Mouse (Mus musculus) neural tube, embryonic 11.5 days (tissue): ENCODE data around the gene Duxbl1. TPM values are rescaled to one million over a fixed set of nuclear protein-coding genes. Genes with fewer than 3 reads are reported as not detected.
"Not testable (repeated sequence)": the region's sequence is repeated elsewhere in the genome, so short reads cannot be mapped to it uniquely, and the experiment has no call there.

Experiments used
- ATAC-seq: fragments of 200-750 bp; cut with Nextera tagmentation; 2 replicates; pipeline ENCODE4 v1.8.0; 2017; ENCODE audit warnings: moderate number of reproducible peaks, mild to moderate bottlenecking, moderate TSS enrichment, moderate library complexity; ENCODE audit not compliant: insufficient read depth, low FRiP score, low TSS enrichment
- DNase-seq: peaks from one replicate; pipeline ENCODE4 v3.0.0-alpha.2; 2015; ENCODE audit warnings: low spot score
- H3K27ac ChIP-seq: fragments of 300-500 bp; sonication (generic); 2 replicates; pipeline ENCODE4 v1.5.1; 2014; ENCODE audit warnings: low read depth, mild to moderate bottlenecking, low read length
- H3K27me3 ChIP-seq: fragments of 300-500 bp; sonication (generic); 2 replicates; pipeline ENCODE4 v1.6.1; 2014; ENCODE audit warnings: mild to moderate bottlenecking, low read length, mixed read lengths; ENCODE audit not compliant: control insufficient read depth, insufficient read depth
- H3K36me3 ChIP-seq: fragments of 300-500 bp; sonication (generic); 2 replicates; pipeline ENCODE4 v1.6.1; 2014; ENCODE audit warnings: mild to moderate bottlenecking, low read length, moderate library complexity, mixed read lengths; ENCODE audit not compliant: control insufficient read depth, insufficient read depth
- H3K4me1 ChIP-seq: fragments of 300-500 bp; sonication (generic); 2 replicates; pipeline ENCODE4 v1.6.1; 2014; ENCODE audit warnings: low read length, mixed read lengths; ENCODE audit not compliant: control insufficient read depth, insufficient read depth
- H3K4me2 ChIP-seq: fragments of 300-500 bp; sonication (generic); 2 replicates; pipeline ENCODE4 v1.6.1; 2014; ENCODE audit warnings: low read depth, mild to moderate bottlenecking, moderate library complexity
- H3K4me3 ChIP-seq: fragments of 300-500 bp; sonication (generic); 2 replicates; pipeline ENCODE4 v1.5.1; 2014; ENCODE audit warnings: low read depth, low read length
- H3K9ac ChIP-seq: fragments of 300-500 bp; sonication (generic); 2 replicates; pipeline ENCODE4 v1.6.1; 2014; ENCODE audit warnings: mild to moderate bottlenecking, low read length
- H3K9me3 ChIP-seq: fragments of 300-500 bp; sonication (generic); 2 replicates; pipeline ENCODE4 v1.6.1; 2016; ENCODE audit warnings: low read length; ENCODE audit not compliant: control insufficient read depth
- WGBS: fragments of 180-500 bp; shearing (Covaris S2); extraction: QIAGEN DNeasy Blood & Tissue Kit; methylation state at CpG from one replicate; pipeline ENCODE4 v1.1.7; 2014; 5-methylcytosine and 5-hydroxymethylcytosine counted together
- polyA plus RNA-seq: library from polyadenylated mRNA; unstranded; fragments of >200 nt; fragmentation: Nextera tagmentation; extraction: Ambion mirVana; gene quantifications from 2 replicates; pipeline ENCODE4 v1.2.1, GENCODE M21; 2014

The Duxbl1 gene
- polyA plus RNA-seq, 1 experiment from 2014 or later = 3.8 TPM

DNA sequence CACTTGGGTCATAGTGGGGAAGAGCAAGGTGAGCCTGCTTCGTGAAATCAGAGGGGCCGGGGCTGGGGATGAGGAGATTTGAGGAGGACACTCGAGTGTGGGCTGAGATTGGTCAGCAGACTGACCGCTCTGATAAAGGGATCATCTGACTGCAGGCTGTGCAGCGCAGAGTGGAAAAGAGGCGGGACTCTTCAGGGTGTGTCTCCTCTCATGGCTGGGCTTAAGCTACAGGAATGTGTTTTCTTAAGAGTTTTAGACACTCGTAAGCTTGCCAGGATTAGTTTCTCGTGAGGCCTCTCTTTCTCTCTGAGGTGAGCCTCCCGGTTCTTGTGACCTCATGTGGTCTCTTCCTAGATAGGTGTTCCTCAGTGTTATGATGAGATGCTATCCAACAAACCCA, 43.2 kb downstream of the Duxbl1 start:
- not testable (repeated sequence) for ATAC-seq, H3K4me2 ChIP-seq, DNase-seq, H3K4me3 ChIP-seq, H3K9ac ChIP-seq, H3K9me3 ChIP-seq, H3K27ac ChIP-seq, H3K4me1 ChIP-seq, H3K27me3 ChIP-seq, H3K36me3 ChIP-seq
- no CpG with 5 or more reads among the region's 9 CpGs for WGBS

GRCm38 (mm10) chr14:26022831-26023230, 44.5 kb downstream of the Duxbl1 start:
- not testable (repeated sequence) for H3K36me3 ChIP-seq, H3K4me3 ChIP-seq, H3K4me1 ChIP-seq

GRCm38 (mm10) chr14:26025653-26026052, 47.3 kb downstream of the Duxbl1 start:
- not testable (repeated sequence) for H3K4me2 ChIP-seq, H3K4me1 ChIP-seq, H3K9me3 ChIP-seq, H3K27ac ChIP-seq, ATAC-seq, DNase-seq, H3K36me3 ChIP-seq, H3K4me3 ChIP-seq, H3K27me3 ChIP-seq, H3K9ac ChIP-seq
- WGBS = no CpG with 5 or more reads among the region's 12 CpGs

More at GRCm38 (mm10) chr14:26022831-26023230, 44.5 kb downstream of the Duxbl1 start:
- not testable (repeated sequence) for H3K9ac ChIP-seq, H3K4me2 ChIP-seq, ATAC-seq, H3K27ac ChIP-seq, H3K27me3 ChIP-seq, DNase-seq, H3K9me3 ChIP-seq
- WGBS = no CpG with 5 or more reads among the region's 6 CpGs

GRCm38 (mm10) chr14:26034364-26034763, 56.0 kb downstream of the Duxbl1 start:
- not testable (repeated sequence) for H3K27me3 ChIP-seq, H3K4me3 ChIP-seq, H3K4me1 ChIP-seq, H3K27ac ChIP-seq, H3K9me3 ChIP-seq, H3K9ac ChIP-seq, ATAC-seq, H3K4me2 ChIP-seq, DNase-seq, H3K36me3 ChIP-seq
- WGBS = no CpG with 5 or more reads among the region's 3 CpGs

DNA sequence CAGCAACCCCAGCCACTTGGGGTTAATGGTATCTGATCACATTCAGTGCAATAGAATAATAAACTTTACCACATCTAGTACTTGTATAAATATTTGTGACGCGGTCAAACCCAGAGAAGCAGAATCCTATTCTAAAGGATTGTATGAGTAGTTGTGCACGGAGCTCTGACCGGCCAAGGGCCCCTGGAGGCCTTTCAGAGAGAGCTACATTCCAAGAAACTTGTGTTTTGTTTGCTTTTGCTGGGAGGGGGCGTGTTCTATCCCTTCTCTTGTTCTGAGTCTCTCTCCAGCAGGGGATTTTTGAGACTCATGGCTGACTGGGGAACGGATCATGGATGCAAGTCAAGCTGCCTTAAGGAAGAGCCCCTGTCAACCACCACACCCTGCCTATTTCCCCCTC, 57.1 kb downstream of the Duxbl1 start:
- not testable (repeated sequence) for ATAC-seq, H3K9ac ChIP-seq, H3K36me3 ChIP-seq, H3K9me3 ChIP-seq, DNase-seq, H3K4me3 ChIP-seq, H3K4me2 ChIP-seq, H3K27ac ChIP-seq, H3K4me1 ChIP-seq, H3K27me3 ChIP-seq
- no CpG with 5 or more reads among the region's 6 CpGs for WGBS

Other genes with a start within 250 kb of the Duxbl1 start
- 22.3 and 22.6 TPM in 2 replicates for gene Zcchc24, start 209.5 kb upstream of the Duxbl1 start, polyA plus RNA-seq
- gene Anxa11, start 136.4 kb upstream of the Duxbl1 start, polyA plus RNA-seq = 3.5 and 4.2 TPM in 2 replicates
- gene Plac9a, start 75.5 kb upstream of the Duxbl1 start, polyA plus RNA-seq = not detected in 2 replicates
- gene Tmem254a, start 50.9 kb upstream of the Duxbl1 start, polyA plus RNA-seq = 1.1 and 2.4 TPM in 2 replicates
- gene Cphx1, start 40.3 kb upstream of the Duxbl1 start, polyA plus RNA-seq = not detected in 2 replicates
- gene Gm9780, start 64.1 kb downstream of the Duxbl1 start, polyA plus RNA-seq = 0.89 TPM in 1 of 2 replicates, not detected in the other
- gene Tmem254c, start 88.8 kb downstream of the Duxbl1 start, polyA plus RNA-seq = 17.1 and 25.8 TPM in 2 replicates
- not detected in 2 replicates for gene Cphx2, start 102.9 kb downstream of the Duxbl1 start, polyA plus RNA-seq
- not detected in 2 replicates for gene Cphx3, start 103.7 kb downstream of the Duxbl1 start, polyA plus RNA-seq
- 5.3 TPM in 1 of 2 replicates, not detected in the other for gene Duxbl2, start 139.8 kb downstream of the Duxbl1 start, polyA plus RNA-seq
- gene Plac9b, start 203.9 kb downstream of the Duxbl1 start, polyA plus RNA-seq = 0.39 and 1.5 TPM in 2 replicates
- 18.2 and 19.1 TPM in 2 replicates for gene Tmem254b, start 228.5 kb downstream of the Duxbl1 start, polyA plus RNA-seq